Mouse (Mus musculus): ENCODE results near the gene Chmp5. TPM values are rescaled to one million over a fixed set of nuclear protein-coding genes. Genes with fewer than 3 reads are reported as not detected.
"Not testable (repeated sequence)": the region's sequence is repeated elsewhere in the genome, so short reads cannot be mapped to it uniquely, and the experiment has no call there.

Gene Chmp5
- polyA plus RNA-seq, 1 experiment = 0.67 TPM

- peaks cover 4% of the 10 kb centered on the region for H3K9me3 ChIP-seq (ENCODE audit: control insufficient read depth, low read length)
- H3K27me3 ChIP-seq (ENCODE audit: control insufficient read depth) = no peaks in the 10 kb centered on the region
Observed at GRCm38 (mm10) chr4:40916592-40917155, 31.5 kb upstream of the Chmp5 start.

GRCm38 (mm10) chr4:40919785-40920184, 28.4 kb upstream of the Chmp5 start, which contains the start of gene Spink4:
TSS of gene Spink4 (plus strand) at chr4:40920052.
- TF ChIP-seq GATA1 (IDR thresholded peaks at IDR 0.05; ENCODE audit: low read length) (no peak), TAL1 (IDR thresholded peaks at IDR 0.05; ENCODE audit: low read length) (no peak)
- Histone ChIP-seq H3K4me3 (replicated peaks) (no peak within 1 kb of the TSS), H3K9me3 (ENCODE audit: control insufficient read depth, low read length) (peaks cover 4% of the 10 kb centered on the region), H3K27me3 (ENCODE audit: control insufficient read depth) (no peaks in the 10 kb centered on the region), H3K36me3 (ENCODE audit: control insufficient read depth) (no peaks in the 10 kb centered on the region), H3K4me1 (ENCODE audit: control insufficient read depth) (peaks cover 9% of the 10 kb centered on the region)

More at GRCm38 (mm10) chr4:40916592-40917155, 31.5 kb upstream of the Chmp5 start:
- Histone ChIP-seq H3K4me1 (ENCODE audit: control insufficient read depth) (peaks cover 9% of the 10 kb centered on the region), H3K36me3 (ENCODE audit: control insufficient read depth) (no peaks in the 10 kb centered on the region), H3K4me3 (replicated peaks) (no peak overlapping the region)
- TF ChIP-seq GATA1 (IDR thresholded peaks at IDR 0.05; ENCODE audit: low read length) = no peak
- TF ChIP-seq TAL1 (IDR thresholded peaks at IDR 0.05; ENCODE audit: low read length) = no peak

GRCm38 (mm10) chr4:40920576-40920975, 27.6 kb upstream of the Chmp5 start:
- peaks cover 4% of the 10 kb centered on the region for H3K9me3 ChIP-seq (ENCODE audit: control insufficient read depth, low read length)
- no peak for TF ChIP-seq GATA1 (IDR thresholded peaks at IDR 0.05; ENCODE audit: low read length)
- TF ChIP-seq TAL1 (IDR thresholded peaks at IDR 0.05; ENCODE audit: low read length) = no peak
- no peaks in the 10 kb centered on the region for H3K36me3 ChIP-seq (ENCODE audit: control insufficient read depth)
- peaks cover 9% of the 10 kb centered on the region for H3K4me1 ChIP-seq (ENCODE audit: control insufficient read depth)
- H3K27me3 ChIP-seq (ENCODE audit: control insufficient read depth) = no peaks in the 10 kb centered on the region
- no peak overlapping the region for H3K4me3 ChIP-seq (replicated peaks)

DNA sequence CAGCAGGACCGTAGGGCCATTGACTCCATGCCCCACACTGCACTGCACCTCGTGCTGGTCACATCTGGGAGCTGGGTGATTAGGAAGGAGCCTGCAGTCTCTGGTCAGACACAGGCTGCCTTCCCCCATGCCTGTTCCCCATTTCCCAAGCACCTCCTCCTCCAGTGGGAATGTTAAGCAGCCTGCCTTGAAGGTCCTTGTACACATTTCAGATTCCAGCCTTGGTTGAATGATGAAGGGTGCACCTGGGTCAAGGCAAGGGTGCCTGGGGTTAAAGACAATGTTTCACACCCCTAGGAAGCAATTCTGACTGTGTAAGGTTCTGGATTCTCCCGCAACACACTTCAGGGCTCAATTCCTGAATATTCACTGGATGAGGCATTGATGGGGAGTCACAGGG, 26.9 kb upstream of the Chmp5 start:
- TF ChIP-seq TAL1 (IDR thresholded peaks at IDR 0.05; ENCODE audit: low read length) = no peak
- TF ChIP-seq GATA1 (IDR thresholded peaks at IDR 0.05; ENCODE audit: low read length) = no peak
- H3K27me3 ChIP-seq (ENCODE audit: control insufficient read depth) = no peaks in the 10 kb centered on the region; the same call in 1 of the 2 replicates
- H3K4me1 ChIP-seq (ENCODE audit: control insufficient read depth) = peaks cover 9% of the 10 kb centered on the region
- H3K9me3 ChIP-seq (ENCODE audit: control insufficient read depth, low read length) = peaks cover 4% of the 10 kb centered on the region
- H3K36me3 ChIP-seq (ENCODE audit: control insufficient read depth) = no peaks in the 10 kb centered on the region
- H3K4me3 ChIP-seq (replicated peaks) = no peak overlapping the region

DNA sequence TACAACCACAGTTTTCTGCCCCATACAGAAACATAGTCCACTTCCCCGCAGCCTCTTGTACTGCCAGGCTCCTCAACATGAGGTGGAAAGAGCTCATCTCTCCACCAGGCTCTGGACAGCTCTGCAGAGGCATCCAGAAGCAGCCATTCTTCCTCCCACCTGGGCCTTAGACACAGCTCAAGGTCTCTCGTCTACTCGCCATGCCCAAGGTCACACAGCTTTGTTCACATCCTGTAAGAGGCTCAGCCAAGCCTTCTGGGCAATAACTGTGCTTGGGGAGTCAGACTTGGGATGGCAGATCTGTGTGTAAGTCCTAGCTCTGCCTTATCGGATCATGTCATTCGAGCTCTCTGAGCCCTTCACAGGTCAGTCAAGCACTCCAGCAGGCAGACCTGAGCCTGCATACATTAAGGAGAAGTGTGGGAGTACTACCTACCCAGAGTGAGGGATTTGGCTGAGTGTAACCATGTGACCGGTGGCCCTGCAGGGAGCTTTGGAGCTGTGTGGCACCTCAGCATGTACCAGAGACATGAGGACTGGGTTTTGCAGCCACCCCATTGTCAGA, 25.0 kb upstream of the Chmp5 start:
- Histone ChIP-seq H3K9me3 (ENCODE audit: control insufficient read depth, low read length) (no peaks in the 10 kb centered on the region), H3K36me3 (ENCODE audit: control insufficient read depth) (no peaks in the 10 kb centered on the region), H3K4me3 (replicated peaks) (no peak overlapping the region), H3K4me1 (ENCODE audit: control insufficient read depth) (peaks cover 9% of the 10 kb centered on the region), H3K27me3 (ENCODE audit: control insufficient read depth) (no peaks in the 10 kb centered on the region; the same call in 1 of the 2 replicates)
- TF ChIP-seq GATA1 (IDR thresholded peaks at IDR 0.05; ENCODE audit: low read length) = no peak
- TF ChIP-seq TAL1 (IDR thresholded peaks at IDR 0.05; ENCODE audit: low read length) = no peak

GRCm38 (mm10) chr4:40925568-40925967, 22.6 kb upstream of the Chmp5 start:
- Histone ChIP-seq H3K4me1 (ENCODE audit: control insufficient read depth) (no peaks in the 10 kb centered on the region), H3K4me3 (replicated peaks) (no peak overlapping the region), H3K9me3 (ENCODE audit: control insufficient read depth, low read length) (no peaks in the 10 kb centered on the region), H3K27me3 (ENCODE audit: control insufficient read depth) (no peaks in the 10 kb centered on the region; the same call in 1 of the 2 replicates), H3K36me3 (ENCODE audit: control insufficient read depth) (no peaks in the 10 kb centered on the region)
- no peak for TF ChIP-seq GATA1 (IDR thresholded peaks at IDR 0.05; ENCODE audit: low read length)

DNA sequence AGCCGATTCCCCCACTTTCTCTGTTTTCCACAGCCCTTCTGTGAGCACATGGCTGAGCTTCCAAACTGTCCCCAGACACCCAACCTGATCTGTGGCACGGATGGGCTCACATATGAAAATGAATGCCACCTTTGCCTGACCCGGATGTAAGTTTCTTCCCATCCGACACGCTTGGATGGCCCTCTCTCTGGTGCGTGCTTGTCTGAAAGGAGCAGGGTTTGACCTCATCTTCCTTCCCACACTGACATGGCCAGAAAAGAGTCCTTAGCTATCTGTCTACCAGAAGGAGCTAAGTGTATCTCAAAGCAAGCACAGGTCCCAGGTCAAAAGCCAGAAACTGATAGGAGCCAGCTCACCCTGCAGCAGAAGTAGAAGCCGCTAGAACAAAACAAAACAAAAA, 19.2 kb upstream of the Chmp5 start:
- H3K4me3 ChIP-seq (replicated peaks) = no peak overlapping the region
- H3K27me3 ChIP-seq (ENCODE audit: control insufficient read depth) = no peaks in the 10 kb centered on the region; the same call in 1 of the 2 replicates
- TF ChIP-seq TAL1 (IDR thresholded peaks at IDR 0.05; ENCODE audit: low read length) (no peak), GATA1 (IDR thresholded peaks at IDR 0.05; ENCODE audit: low read length) (no peak)
- peaks cover 27% of the 10 kb centered on the region for H3K36me3 ChIP-seq (ENCODE audit: control insufficient read depth)
- peaks cover 7% of the 10 kb centered on the region for H3K4me1 ChIP-seq (ENCODE audit: control insufficient read depth)
- H3K9me3 ChIP-seq (ENCODE audit: control insufficient read depth, low read length) = no peaks in the 10 kb centered on the region

- Histone ChIP-seq H3K4me3 (replicated peaks) (no peak overlapping the region), H3K4me1 (ENCODE audit: control insufficient read depth) (peaks cover 25% of the 10 kb centered on the region), H3K27me3 (ENCODE audit: control insufficient read depth) (no peaks in the 10 kb centered on the region; the same call in 1 of the 2 replicates), H3K9me3 (ENCODE audit: control insufficient read depth, low read length) (peaks cover 9% of the 10 kb centered on the region), H3K36me3 (ENCODE audit: control insufficient read depth) (peaks cover 72% of the 10 kb centered on the region)
- TF ChIP-seq GATA1 (IDR thresholded peaks at IDR 0.05; ENCODE audit: low read length) (no peak), TAL1 (IDR thresholded peaks at IDR 0.05; ENCODE audit: low read length) (no peak)
Observed at GRCm38 (mm10) chr4:40933694-40934093, 14.5 kb upstream of the Chmp5 start.

GRCm38 (mm10) chr4:40934369-40934768, 13.8 kb upstream of the Chmp5 start:
- H3K27me3 ChIP-seq (ENCODE audit: control insufficient read depth); H3K4me3 ChIP-seq (replicated peaks): not testable (repeated sequence)
- peaks cover 79% of the 10 kb centered on the region for H3K36me3 ChIP-seq (ENCODE audit: control insufficient read depth)
- H3K4me1 ChIP-seq (ENCODE audit: control insufficient read depth) = peaks cover 25% of the 10 kb centered on the region
- peaks cover 11% of the 10 kb centered on the region for H3K9me3 ChIP-seq (ENCODE audit: control insufficient read depth, low read length)

All from erythroblast, embryonic 14.5 days (primary cell).